Mouse (Mus musculus): Measurements from ENCODE around the gene Lce3c. TPM values are rescaled to one million over a fixed set of nuclear protein-coding genes. Genes with fewer than 3 reads are reported as not detected.

Gene Lce3c
- not detected in 2 replicates for polyA plus RNA-seq (2012; rRNA removed)

DNA sequence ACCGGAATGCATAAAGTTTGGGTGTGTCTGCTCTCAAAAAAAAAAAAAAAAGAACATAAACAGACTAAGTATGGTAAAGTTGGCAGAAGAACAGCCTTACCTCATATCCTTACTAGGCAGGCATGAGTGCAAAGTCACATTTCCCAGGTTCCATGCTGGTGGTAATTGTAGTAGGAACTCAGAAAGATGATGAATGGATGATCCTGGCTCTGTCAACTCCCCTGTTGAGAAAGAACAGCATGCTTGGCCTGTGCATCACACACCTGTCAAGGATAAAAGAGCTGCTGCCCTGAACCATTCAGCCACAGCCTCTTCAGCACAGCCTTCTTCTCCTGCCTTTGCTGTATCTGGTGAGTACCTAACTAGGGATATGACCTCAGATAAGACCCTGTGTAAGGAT is at the start of gene Lce3c:
Gene Lce3c, plus strand, starts transcription at position 301 of the 400 bp plus-strand sequence.

DNA sequence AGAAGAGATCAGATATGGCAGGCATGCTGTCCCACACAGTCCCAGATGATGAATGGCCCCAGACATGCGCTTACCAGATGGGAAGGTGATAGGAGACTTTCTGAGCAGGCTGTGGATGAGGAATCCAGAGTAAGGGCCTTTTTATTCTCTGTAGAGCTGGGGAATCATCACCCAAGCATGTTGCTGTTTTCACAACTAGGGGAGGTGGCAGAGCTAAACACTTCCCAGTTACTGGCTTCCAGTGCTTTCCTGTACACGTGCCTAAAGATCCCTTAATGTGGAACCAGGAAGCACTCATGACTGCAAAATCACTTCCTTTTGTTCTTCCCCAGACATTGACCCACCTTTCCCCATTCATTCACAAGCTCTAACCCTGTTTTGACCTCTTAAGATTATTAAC is 18.2 kb upstream of the Lce3c start, which contains the start of gene Lce3a:
Gene Lce3a, minus strand, starts transcription at position 101 of the 400 bp plus-strand sequence.

DNA sequence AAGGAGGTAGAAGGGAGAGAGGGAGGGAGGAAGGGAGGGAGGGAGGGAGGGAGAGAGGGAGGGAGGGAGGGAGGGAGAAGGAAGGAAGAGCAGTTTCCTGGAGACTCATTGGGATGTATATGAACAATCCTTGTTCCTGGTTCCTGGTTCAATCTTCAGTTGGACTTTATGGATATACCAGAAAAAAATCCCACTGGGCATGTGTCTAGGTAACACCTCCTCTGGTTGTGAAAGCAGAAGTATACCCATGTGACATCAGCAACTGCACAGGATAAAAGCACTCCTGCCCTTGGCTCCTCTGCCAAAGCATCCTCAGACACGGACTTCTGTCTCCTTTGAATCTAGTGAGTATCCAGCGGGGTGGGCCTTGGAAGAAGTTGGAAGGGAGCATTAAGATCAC is 11.6 kb upstream of the Lce3c start, which contains the start of gene Lce3b:
Gene Lce3b, plus strand, starts transcription at position 301 of the 400 bp plus-strand sequence.

DNA sequence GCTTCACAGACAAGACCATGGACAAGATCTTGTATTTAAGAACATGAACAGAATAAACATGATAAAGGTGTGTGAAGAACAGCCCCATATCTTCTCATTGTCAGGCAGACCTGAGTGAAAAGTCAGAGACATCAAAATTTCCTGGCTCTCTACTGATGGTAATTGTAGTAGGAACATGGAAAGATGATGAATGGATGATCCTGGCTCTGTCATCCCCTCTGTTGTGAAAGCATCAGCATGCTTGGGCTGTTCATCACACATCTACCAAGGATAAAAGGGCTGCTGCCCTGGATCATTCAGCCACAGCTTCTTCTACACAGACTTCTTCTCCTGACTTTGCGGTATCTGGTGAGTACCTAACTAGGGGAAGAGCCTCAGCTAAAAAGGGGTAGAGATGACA is 12.8 kb downstream of the Lce3c start, which contains the start of gene Lce3d:
Gene Lce3d, plus strand, starts transcription at position 301 of the 400 bp plus-strand sequence.

DNA sequence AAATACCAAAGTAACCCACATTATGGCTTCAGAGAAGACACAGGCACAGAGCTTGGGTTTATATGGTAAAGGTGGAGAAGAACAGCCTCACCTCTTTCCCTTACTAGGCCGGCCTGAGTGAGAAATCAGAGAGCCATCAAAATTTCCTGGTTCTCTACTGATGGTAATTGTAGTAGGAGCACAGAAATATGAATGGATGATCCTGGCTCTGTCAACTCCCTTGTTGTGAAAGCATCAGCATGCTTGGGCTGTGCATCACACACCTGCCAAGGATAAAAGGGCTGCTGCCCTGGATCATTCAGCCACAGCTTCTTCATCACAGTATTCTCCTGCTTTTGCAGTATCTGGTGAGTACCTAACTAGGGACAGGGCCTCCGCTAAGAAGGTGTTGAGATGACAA is 22.5 kb downstream of the Lce3c start, which contains the start of gene Lce3e:
Gene Lce3e, plus strand, starts transcription at position 301 of the 400 bp plus-strand sequence.

DNA sequence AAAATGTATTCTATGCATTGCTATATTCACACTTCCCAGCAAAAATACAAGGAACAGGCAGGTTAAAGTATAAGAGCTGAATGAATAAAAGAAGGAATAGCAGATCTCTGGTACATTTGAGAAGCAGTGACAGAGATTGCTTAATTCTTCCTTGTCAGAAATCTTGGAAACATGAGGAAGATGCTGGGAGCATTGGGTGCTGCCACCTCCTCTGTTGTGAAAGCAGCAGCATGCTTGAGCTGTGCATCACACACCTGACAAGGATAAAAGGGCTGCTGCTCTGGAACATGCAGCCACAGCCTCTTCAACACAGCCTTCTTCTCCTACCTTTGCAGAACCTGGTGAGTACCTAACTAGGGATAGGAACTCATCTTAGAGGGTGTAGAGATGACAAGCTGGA is 47.6 kb downstream of the Lce3c start, which contains the start of gene Lce3f:
Gene Lce3f, plus strand, starts transcription at position 301 of the 400 bp plus-strand sequence.

Other genes starting within 250 kb of the Lce3c start
- gene Lce1e, start 235.4 kb upstream of the Lce3c start, polyA plus RNA-seq (2012; rRNA removed) = not detected in 2 replicates
- not detected in 2 replicates for gene Lce1f, start 224.1 kb upstream of the Lce3c start, polyA plus RNA-seq (2012; rRNA removed)
- gene Gm38119, start 205.4 kb upstream of the Lce3c start, polyA plus RNA-seq (2012; rRNA removed) = not detected in 2 replicates
- gene Lce1g, start 192.1 kb upstream of the Lce3c start, polyA plus RNA-seq (2012; rRNA removed) = not detected in 2 replicates
- gene Lce1h, start 179.4 kb upstream of the Lce3c start, polyA plus RNA-seq (2012; rRNA removed) = not detected in 2 replicates
- not detected in 2 replicates for gene Lce1i, start 165.6 kb upstream of the Lce3c start, polyA plus RNA-seq (2012; rRNA removed)
- not detected in 2 replicates for gene Lce1j, start 154.0 kb upstream of the Lce3c start, polyA plus RNA-seq (2012; rRNA removed)
- not detected in 2 replicates for gene Lce1k, start 136.6 kb upstream of the Lce3c start, polyA plus RNA-seq (2012; rRNA removed)
- not detected in 2 replicates for gene Kprp, start 117.2 kb upstream of the Lce3c start, polyA plus RNA-seq (2012; rRNA removed)
- not detected in 2 replicates for gene Lce1l, start 93.2 kb upstream of the Lce3c start, polyA plus RNA-seq (2012; rRNA removed)
- gene 2310050C09Rik, start 74.3 kb upstream of the Lce3c start, polyA plus RNA-seq (2012; rRNA removed) = not detected in 2 replicates
- gene Lce3a, start 18.3 kb upstream of the Lce3c start, polyA plus RNA-seq (2012; rRNA removed) = not detected in 2 replicates
- gene Lce3b, start 11.5 kb upstream of the Lce3c start, polyA plus RNA-seq (2012; rRNA removed) = not detected in 2 replicates
- not detected in 2 replicates for gene Lce3d, start 12.9 kb downstream of the Lce3c start, polyA plus RNA-seq (2012; rRNA removed)
- gene Lce3e, start 22.6 kb downstream of the Lce3c start, polyA plus RNA-seq (2012; rRNA removed) = not detected in 2 replicates
- gene Lce3f, start 47.7 kb downstream of the Lce3c start, polyA plus RNA-seq (2012; rRNA removed) = not detected in 2 replicates
- not detected in 2 replicates for gene Crct1, start 71.2 kb downstream of the Lce3c start, polyA plus RNA-seq (2012; rRNA removed)
- gene Lce1m, start 74.6 kb downstream of the Lce3c start, polyA plus RNA-seq (2012; rRNA removed) = not detected in 2 replicates
- gene Gm4858, start 124.3 kb downstream of the Lce3c start, polyA plus RNA-seq (2012; rRNA removed) = not detected in 2 replicates
- 0.29 and 0.38 TPM in 2 replicates for gene Crnn, start 200.3 kb downstream of the Lce3c start, polyA plus RNA-seq (2012; rRNA removed)

Data from colon, adult 2 months (tissue).